Mouse (Mus musculus): Measurements from ENCODE around the gene Zc3h14.

DNA sequence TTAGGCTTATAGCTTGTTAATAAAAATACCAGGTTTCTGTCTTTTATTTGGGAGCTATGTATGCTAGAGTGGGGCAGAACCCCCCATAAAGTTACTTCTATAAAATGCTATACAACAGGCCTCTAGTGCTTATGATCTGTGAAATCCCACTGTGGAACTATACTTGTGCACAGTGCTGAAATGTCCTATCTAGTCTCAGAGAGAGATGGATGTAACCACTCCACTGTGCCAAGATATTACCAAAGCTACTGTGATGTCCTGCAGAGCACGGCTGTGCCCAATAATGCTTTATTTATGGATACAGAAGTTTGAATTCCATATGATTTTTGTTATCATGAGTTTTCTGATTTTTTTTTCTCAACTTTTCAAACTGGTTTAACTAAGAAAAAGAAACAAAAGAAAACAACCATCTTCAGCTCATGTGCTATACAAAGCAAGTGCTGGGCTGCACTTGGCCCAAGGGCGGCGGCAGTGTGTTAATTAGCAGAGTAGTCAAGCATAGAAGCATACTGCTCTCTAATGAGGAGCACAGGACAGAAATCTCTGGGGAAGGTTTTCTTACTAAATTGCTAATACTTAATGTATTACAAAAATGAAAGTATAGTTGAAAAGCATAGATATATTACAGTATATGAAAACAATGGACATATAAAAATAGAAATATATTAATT lies 57.4 kb downstream of the Zc3h14 start:
- TF ChIP-seq POLR2A (IDR thresholded peaks at IDR 0.05; ENCODE audit: control insufficient read depth, extremely low read depth, insufficient read depth, low read length, poor library complexity) = no peak
- no peak for TF ChIP-seq CTCF (IDR thresholded peaks at IDR 0.05; ENCODE audit: borderline replicate concordance, control insufficient read depth, extremely low read depth, insufficient read depth, low read length, poor library complexity)
